Mouse (Mus musculus) ES-E14 (cell line): ENCODE results near the gene Me1.

ENCODE experiments used
- CHD2 ChIP-seq: IDR thresholded peaks from 2 replicates; pipeline ENCODE4 v1.6.1; 2014; ENCODE audit warnings: mild to moderate bottlenecking, low read depth, low read length, inconsistent platforms
- ZC3H11A ChIP-seq: IDR thresholded peaks from 2 replicates; pipeline ENCODE4 v1.6.1; 2012; ENCODE audit warnings: low read depth, mild to moderate bottlenecking, inconsistent platforms, low read length, borderline replicate concordance
- ZNF384 ChIP-seq: IDR thresholded peaks from 2 replicates; pipeline ENCODE4 v1.6.1; 2012; ENCODE audit warnings: low read depth, low read length, inconsistent platforms

GRCm38 (mm10) chr9:86630352-86630931 lies 65.3 kb downstream of the Me1 start:
- TF ChIP-seq ZNF384 (no peak), CHD2 (no peak), ZC3H11A (no peak)
